Mouse (Mus musculus): ENCODE measurements at regions not wholly inside any gene's neighbourhood (a gene's known extent, or its start where the extent isn't known, plus 50 kb on each side); places are given as distances from the start of the nearest gene placed in this dataset.
A peak's percentile ranks its signal among the peaks of the same experiment; 100 is the strongest.
"Not testable (repeated sequence)": the region's sequence is repeated elsewhere in the genome, so short reads cannot be mapped to it uniquely, and the experiment has no call there.

- peak; percentile 88 for ATAC-seq (ENCODE audit: low TSS enrichment)
Observed at GRCm38 (mm10) chr13:5603905-5604596, 257.2 kb upstream of the Klf6 start.

GRCm38 (mm10) chr13:5605418-5605817, 255.9 kb upstream of the Klf6 start:
- no peak for ATAC-seq (ENCODE audit: low TSS enrichment)

DNA sequence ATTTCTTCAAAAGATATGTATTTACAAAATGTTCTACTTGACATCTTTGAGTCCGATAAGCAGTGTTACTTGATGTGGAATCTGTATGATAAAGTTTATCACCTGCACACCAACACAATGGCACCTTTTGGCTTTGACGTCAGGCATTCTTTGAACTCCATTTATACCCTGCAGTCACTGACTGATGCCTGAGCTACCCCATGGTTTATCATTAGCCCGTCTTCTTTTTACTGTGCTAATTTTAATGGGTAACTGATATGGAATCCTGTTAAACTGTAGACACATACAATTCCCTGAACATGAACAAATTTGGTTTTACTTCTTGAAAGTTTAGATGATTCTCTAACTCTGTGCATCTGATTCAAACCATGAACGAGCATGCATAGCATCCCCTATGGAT, 253.8 kb upstream of the Klf6 start:
- ATAC-seq (ENCODE audit: low TSS enrichment): no peak

DNA sequence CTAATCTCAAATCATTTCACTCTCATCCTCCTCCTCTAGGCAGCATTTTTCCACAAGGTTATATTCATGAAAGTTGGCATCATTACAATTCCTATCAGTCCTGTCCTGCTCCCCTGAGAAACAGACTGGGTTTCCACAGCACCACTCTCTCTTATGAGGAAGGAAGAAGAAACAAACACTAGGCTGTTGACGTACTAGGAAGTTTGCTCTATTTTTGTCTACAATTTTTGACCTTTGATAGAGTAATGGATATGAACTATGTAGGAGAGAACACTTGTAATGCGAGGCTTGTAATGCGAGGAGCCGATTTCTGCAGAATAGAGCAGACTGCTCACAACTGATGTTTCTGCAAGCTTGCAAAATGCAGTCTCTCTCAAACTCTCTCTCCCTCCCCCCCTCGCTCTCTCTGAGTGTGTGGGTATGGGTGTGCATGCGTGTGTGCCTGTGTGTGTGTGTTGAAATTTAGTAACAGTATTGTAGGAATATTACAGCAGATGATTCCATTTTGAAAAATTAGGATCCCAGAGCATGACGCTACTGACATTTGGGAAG, 247.0 kb upstream of the Klf6 start:
- peak; percentile 62 for ATAC-seq (ENCODE audit: low TSS enrichment)

- no peak for ATAC-seq (ENCODE audit: low TSS enrichment)
Observed at GRCm38 (mm10) chr13:5614833-5615232, 246.4 kb upstream of the Klf6 start.

- no peak for ATAC-seq (ENCODE audit: low TSS enrichment)
Observed at GRCm38 (mm10) chr13:5615327-5615726, 246.0 kb upstream of the Klf6 start.

GRCm38 (mm10) chr13:5628124-5628523, 233.2 kb upstream of the Klf6 start:
- no peak for ATAC-seq (ENCODE audit: low TSS enrichment)

DNA sequence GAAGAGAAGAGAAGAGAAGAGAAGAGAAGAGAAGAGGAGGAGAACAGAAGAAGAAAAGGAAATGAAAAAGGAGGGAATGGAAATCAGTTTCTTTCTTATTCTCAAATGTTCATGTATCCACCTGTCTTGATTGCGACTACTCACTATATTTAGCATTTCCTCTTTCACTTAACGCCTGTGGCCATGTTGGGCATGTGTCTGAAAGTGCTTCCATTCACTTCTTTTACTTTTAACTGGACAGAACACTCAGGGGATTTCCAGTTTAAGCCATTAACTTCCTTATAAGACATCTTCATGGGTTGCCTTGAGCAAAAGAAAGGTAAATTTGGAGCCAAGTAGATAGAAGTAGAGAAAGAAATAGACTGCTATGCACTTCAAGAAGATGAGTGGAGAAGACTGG, 226.3 kb upstream of the Klf6 start:
- no peak for ATAC-seq (ENCODE audit: low TSS enrichment)

DNA sequence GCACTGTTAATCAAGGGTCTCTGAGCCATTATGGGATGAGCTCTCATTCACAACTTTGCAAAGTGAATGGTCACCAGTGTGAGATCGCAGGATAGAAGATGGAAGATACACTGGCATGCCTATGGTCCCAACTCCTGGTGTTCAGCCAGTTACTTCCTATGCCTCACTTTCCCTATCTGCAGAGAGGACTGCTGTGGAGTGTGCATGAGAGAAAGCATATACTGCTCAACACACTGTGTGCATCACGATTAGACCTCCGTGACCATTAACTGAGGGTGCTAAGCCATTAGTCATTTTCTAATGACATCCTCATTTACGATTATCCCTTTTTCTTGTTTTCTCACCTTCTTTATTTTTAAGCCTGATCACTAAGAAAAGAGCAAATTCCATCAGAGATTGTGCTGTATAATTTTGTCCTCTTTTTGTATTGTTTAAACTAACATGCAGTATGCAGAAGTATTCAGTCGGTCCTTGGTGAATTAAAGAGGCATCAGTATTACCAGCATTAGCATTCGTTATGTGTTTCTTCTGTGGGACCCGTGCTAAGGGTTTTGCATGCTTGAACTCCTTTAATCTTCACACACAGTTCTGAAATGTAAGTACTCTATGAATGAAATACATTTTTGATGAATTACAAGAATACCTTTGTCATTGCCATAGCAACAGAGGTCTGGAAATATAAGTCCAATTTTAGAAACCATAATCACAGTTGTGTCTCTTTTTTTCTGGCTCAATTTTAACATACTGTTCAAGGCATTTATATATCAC, 219.4 kb upstream of the Klf6 start:
- peak; percentile 88 for ATAC-seq (ENCODE audit: low TSS enrichment)

DNA sequence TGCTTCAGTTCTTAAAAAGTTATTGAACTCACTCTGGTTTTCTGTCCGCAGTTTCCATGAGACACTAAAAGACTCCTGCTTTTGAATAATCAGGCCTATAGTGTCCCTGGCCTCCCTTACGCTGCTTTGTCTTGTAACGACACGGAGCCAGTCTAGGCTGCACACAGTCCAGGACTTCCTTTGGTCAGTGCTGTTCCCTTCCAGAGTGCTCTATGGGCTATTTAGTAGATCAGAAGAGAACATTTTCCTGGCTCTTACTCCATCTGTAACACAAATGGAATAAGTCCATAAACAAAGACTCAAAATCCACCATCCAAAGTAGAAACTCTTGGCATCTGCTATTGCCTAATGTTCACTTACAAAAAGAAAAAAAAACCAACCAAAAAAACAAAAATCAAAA, 213.0 kb upstream of the Klf6 start:
- no peak for ATAC-seq (ENCODE audit: low TSS enrichment)

GRCm38 (mm10) chr13:5657556-5657955, 203.7 kb upstream of the Klf6 start:
- ATAC-seq (ENCODE audit: low TSS enrichment): no peak

GRCm38 (mm10) chr13:5666235-5667007, 194.9 kb upstream of the Klf6 start:
- ATAC-seq (ENCODE audit: low TSS enrichment): no peak

DNA sequence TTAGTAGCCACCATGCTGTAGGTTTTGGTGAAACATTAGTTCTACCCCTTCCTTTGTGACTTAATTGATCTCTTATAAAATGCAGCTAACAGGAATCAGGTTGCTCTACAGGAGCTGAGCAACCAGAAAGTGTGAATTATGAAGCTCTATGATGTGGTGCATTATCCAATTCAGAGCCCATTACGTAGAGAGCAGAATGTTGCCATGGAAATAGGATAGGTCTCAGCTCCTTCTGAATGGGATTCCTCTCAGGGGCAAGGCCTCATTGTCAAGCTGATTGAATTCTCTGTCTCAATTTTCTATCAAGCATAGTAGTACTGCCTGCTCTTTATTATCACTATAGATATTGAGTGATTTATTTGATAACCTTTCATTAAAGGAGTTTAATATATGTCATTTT, 185.6 kb upstream of the Klf6 start:
- ATAC-seq (ENCODE audit: low TSS enrichment): no peak

GRCm38 (mm10) chr13:5690124-5690523, 171.2 kb upstream of the Klf6 start:
- no peak for ATAC-seq (ENCODE audit: low TSS enrichment)

DNA sequence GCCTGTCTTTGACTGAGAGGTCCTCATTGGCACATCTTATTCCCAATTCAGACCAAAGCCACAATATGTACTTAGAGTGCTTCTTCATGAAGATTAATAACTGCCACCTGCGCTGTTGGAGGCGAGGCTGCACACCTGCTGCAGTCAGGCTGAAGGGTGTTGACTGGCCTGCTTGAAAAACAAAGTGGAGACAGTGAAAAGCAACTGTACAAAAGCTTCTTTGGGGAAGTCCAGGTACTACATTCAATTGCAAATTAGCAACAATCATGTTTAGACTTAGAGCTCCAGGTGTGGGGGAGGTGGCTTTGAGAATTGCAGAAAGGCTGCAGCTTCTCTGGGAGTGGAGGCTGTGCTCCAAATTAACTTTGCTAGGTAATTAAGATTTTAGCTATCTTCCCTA, 170.6 kb upstream of the Klf6 start:
- not testable (repeated sequence) for ATAC-seq (ENCODE audit: low TSS enrichment)

GRCm38 (mm10) chr13:5694626-5695025, 166.7 kb upstream of the Klf6 start:
- ATAC-seq (ENCODE audit: low TSS enrichment): no peak

GRCm38 (mm10) chr13:5695581-5695980, 165.7 kb upstream of the Klf6 start:
- ATAC-seq (ENCODE audit: low TSS enrichment): not testable (repeated sequence)

DNA sequence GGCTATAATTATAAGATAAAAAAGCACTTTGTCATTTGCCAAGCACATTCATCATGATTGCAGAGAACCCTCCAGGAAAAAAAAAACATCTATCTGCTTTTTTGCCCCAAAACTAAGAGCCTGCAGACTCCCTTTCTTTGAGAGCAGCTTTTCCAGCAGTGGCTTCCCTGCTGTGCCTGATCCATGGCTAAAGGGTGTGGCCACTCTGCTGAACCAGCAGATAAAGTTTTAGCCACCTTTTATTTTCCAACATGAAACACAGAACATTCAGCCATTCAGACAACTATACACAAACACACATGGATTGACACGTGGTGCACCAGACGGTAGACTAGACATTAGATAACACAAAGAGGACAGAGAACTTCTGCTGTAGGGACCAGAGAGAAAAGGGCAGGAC, 164.9 kb upstream of the Klf6 start:
- no peak for ATAC-seq (ENCODE audit: low TSS enrichment)

GRCm38 (mm10) chr13:5697329-5697728, 164.0 kb upstream of the Klf6 start:
- not testable (repeated sequence) for ATAC-seq (ENCODE audit: low TSS enrichment)

- no peak for ATAC-seq (ENCODE audit: low TSS enrichment)
Observed at GRCm38 (mm10) chr13:5702071-5702470, 159.2 kb upstream of the Klf6 start.

DNA sequence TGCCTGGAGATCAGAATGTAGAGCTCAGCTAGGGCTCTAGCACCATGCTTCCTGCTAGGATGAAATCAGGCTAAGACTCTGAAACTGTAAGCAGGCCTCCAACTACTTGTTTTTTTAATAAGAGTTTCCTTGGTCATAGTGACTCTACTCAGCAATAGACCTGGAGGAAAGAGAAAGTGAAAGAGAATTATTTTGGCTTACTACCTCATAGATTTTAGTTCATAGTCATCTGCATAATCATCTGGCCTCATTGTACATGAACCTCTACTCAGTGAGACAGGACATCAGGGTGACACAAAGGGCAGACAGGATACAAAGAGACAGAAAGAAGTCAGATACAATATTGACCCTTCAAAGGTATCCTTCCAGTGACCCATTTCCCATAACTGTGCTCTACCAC, 156.3 kb upstream of the Klf6 start:
- ATAC-seq (ENCODE audit: low TSS enrichment): no peak

DNA sequence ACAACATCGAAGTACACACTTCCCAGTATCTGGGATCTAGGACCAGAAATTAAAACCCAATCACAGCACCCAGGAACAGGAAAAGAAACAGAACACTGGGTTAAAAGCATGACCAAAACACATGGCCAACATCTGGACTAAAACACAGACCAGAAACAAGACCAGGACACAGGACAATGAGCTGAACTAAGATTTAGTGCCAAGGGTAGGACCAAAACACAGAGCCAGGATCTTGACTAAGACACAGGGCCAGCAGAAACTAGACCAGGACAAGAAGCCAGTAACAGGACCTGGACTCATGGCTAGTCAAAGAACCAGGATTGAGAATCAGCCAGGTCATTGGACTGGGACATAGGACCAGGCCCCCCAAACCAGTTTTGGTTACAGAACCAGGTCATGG, 149.6 kb upstream of the Klf6 start:
- no peak for ATAC-seq (ENCODE audit: low TSS enrichment)

Data from frontal cortex, adult (tissue).